Mouse (Mus musculus) E14TG2a.4 (cell line): ENCODE measurements around the gene Mynn.
"Not testable (repeated sequence)": the region's sequence is repeated elsewhere in the genome, so short reads cannot be mapped to it uniquely, and the experiment has no call there.

Experiments
- H3K27me3 ChIP-seq: 2 replicates; pipeline ENCODE4 v1.6.1; 2014; ENCODE audit warnings: low read length, control low read depth; ENCODE audit not compliant: insufficient read depth
- H3K36me3 ChIP-seq: 2 replicates; pipeline ENCODE4 v1.6.1; 2014; ENCODE audit warnings: low read length, control low read depth; ENCODE audit not compliant: insufficient read depth
- H3K4me1 ChIP-seq: replicated peaks from 2 replicates; pipeline ENCODE4 v1.6.1; 2014; ENCODE audit warnings: low read depth, low read length, control low read depth
- H3K4me3 ChIP-seq: replicated peaks from 2 replicates; pipeline ENCODE4 v1.5.1; 2014; ENCODE audit warnings: mild to moderate bottlenecking, low read length
- H3K9me3 ChIP-seq: 2 replicates; pipeline ENCODE4 v1.6.1; 2014; ENCODE audit warnings: low read length, control low read depth
- CTCF ChIP-seq: conservative IDR thresholded peaks from 2 replicates; pipeline ENCODE4 v1.5.1; 2014; ENCODE audit warnings: low read length
- NANOG ChIP-seq: IDR thresholded peaks from 2 replicates; pipeline ENCODE4 v1.6.1; 2014; ENCODE audit warnings: borderline replicate concordance, low read length, mixed read lengths
- POU5F1 ChIP-seq: IDR thresholded peaks from 2 replicates; pipeline ENCODE4 v1.6.1; 2014; ENCODE audit warnings: low read length, borderline replicate concordance

Gene Mynn

GRCm38 (mm10) chr3:30602065-30602739, at the start of gene Mynn:
Gene Mynn (plus strand): TSS chr3:30602065.
- H3K27me3 ChIP-seq = peaks cover 30% of the 10 kb centered on the region
- no peaks in the 10 kb centered on the region for H3K9me3 ChIP-seq
- no peak; the same call in 1 of the 2 replicates for TF ChIP-seq NANOG
- TF ChIP-seq POU5F1 = no peak
- TF ChIP-seq CTCF = peak; percentile 14; the same call in 1 of the 2 replicates
- peak within 1 kb of the TSS; percentile 99 for H3K4me3 ChIP-seq
- peaks cover 31% of the 10 kb centered on the region for H3K36me3 ChIP-seq
- peaks cover 45% of the 10 kb centered on the region for H3K4me1 ChIP-seq

- TF ChIP-seq POU5F1 (no peak), NANOG (no peak), CTCF (no peak)
- Histone ChIP-seq H3K9me3 (no peaks in the 10 kb centered on the region), H3K4me3 (no peak overlapping the region), H3K27me3 (peaks cover 7% of the 10 kb centered on the region; the same call in 1 of the 2 replicates), H3K36me3 (no peaks in the 10 kb centered on the region), H3K4me1 (no peaks in the 10 kb centered on the region)
Observed at GRCm38 (mm10) chr3:30553741-30554140, 48.1 kb upstream of the Mynn start.

GRCm38 (mm10) chr3:30560677-30561314, 41.1 kb upstream of the Mynn start:
- Histone ChIP-seq H3K4me1 (peaks cover 22% of the 10 kb centered on the region), H3K4me3 (no peak overlapping the region), H3K27me3 (peaks cover 19% of the 10 kb centered on the region; the same call in 1 of the 2 replicates), H3K36me3 (no peaks in the 10 kb centered on the region), H3K9me3 (no peaks in the 10 kb centered on the region)
- TF ChIP-seq CTCF (no peak), NANOG (no peak), POU5F1 (no peak)

GRCm38 (mm10) chr3:30566333-30566732, 35.5 kb upstream of the Mynn start:
- Histone ChIP-seq H3K4me1 (peaks cover 22% of the 10 kb centered on the region), H3K27me3 (0 out of 2 replicates have a peak, but pooled peaks cover 12% of the 10 kb centered on the region)
- H3K9me3 ChIP-seq, H3K36me3 ChIP-seq, H3K4me3 ChIP-seq: not testable (repeated sequence)

- Histone ChIP-seq H3K9me3 (peaks cover 4% of the 10 kb centered on the region), H3K4me1 (peaks cover 31% of the 10 kb centered on the region), H3K36me3 (no peaks in the 10 kb centered on the region), H3K27me3 (no peaks in the 10 kb centered on the region), H3K4me3 (no peak overlapping the region)
- TF ChIP-seq CTCF (no peak), POU5F1 (no peak), NANOG (no peak)
Observed at GRCm38 (mm10) chr3:30573549-30573948, 28.3 kb upstream of the Mynn start.

- Histone ChIP-seq H3K36me3 (no peaks in the 10 kb centered on the region), H3K27me3 (no peaks in the 10 kb centered on the region), H3K9me3 (no peaks in the 10 kb centered on the region), H3K4me3 (no peak overlapping the region), H3K4me1 (peaks cover 22% of the 10 kb centered on the region)
- no peak for TF ChIP-seq CTCF
- TF ChIP-seq NANOG = no peak
- TF ChIP-seq POU5F1 = no peak
Observed at GRCm38 (mm10) chr3:30588865-30589264, 13.0 kb upstream of the Mynn start.

- TF ChIP-seq CTCF (peak; percentile 79), POU5F1 (no peak)
- no peaks in the 10 kb centered on the region for H3K9me3 ChIP-seq
Observed at GRCm38 (mm10) chr3:30592418-30592853, 9.4 kb upstream of the Mynn start.

GRCm38 (mm10) chr3:30593719-30594485, 8.0 kb upstream of the Mynn start:
- Histone ChIP-seq H3K27me3 (peaks cover 29% of the 10 kb centered on the region), H3K36me3 (no peaks in the 10 kb centered on the region), H3K9me3 (no peaks in the 10 kb centered on the region), H3K4me1 (peaks cover 55% of the 10 kb centered on the region), H3K4me3 (no peak overlapping the region)
- TF ChIP-seq CTCF (peak; percentile 21), NANOG (no peak)

More at GRCm38 (mm10) chr3:30592418-30592853, 9.4 kb upstream of the Mynn start:
- Histone ChIP-seq H3K4me3 (no peak overlapping the region), H3K27me3 (peaks cover 17% of the 10 kb centered on the region), H3K36me3 (no peaks in the 10 kb centered on the region), H3K4me1 (peaks cover 51% of the 10 kb centered on the region)
